Mouse (Mus musculus): ENCODE data around the gene Nhsl2. TPM values are rescaled to one million over a fixed set of nuclear protein-coding genes. Genes with fewer than 3 reads are reported as not detected.
"Not testable (repeated sequence)": the region's sequence is repeated elsewhere in the genome, so short reads cannot be mapped to it uniquely, and the experiment has no call there.

The Nhsl2 gene
- polyA plus RNA-seq, 1 experiment from 2014 or later = 4.9 TPM

DNA sequence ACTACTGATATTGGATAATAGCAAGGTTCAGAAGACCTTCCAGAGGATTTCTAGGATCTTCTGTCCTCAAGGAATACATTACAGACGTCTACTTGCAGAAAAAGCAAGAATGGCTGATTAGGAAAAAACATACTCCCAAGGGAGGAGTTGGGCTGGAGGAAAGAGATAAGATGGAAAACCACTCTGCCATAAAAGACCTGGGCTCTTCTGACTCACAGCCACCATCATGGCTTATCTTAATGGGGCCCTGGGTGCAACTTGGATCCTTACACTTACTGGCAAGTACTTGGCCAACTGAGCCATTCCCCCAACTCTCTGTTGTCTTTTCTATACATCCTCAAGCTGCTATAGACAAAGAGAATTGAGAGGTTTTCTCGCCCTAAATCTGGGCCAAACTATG is 254.6 kb downstream of the Nhsl2 start:
- H3K9me3 ChIP-seq (ENCODE audit: control insufficient read depth, low read length); H3K4me1 ChIP-seq (replicated peaks; ENCODE audit: control insufficient read depth, insufficient read depth, low read length); H3K4me3 ChIP-seq (replicated peaks; ENCODE audit: low read length); H3K4me2 ChIP-seq (ENCODE audit: low read length); H3K36me3 ChIP-seq (ENCODE audit: control insufficient read depth, insufficient read depth); H3K27ac ChIP-seq (ENCODE audit: low read length); H3K27me3 ChIP-seq (replicated peaks; ENCODE audit: control insufficient read depth, insufficient read depth, low read length); H3K9ac ChIP-seq (replicated peaks; ENCODE audit: low read depth, low read length); ATAC-seq: not testable (repeated sequence)
- 67% methylated on average over 2 of the region's 2 CpGs for WGBS

DNA sequence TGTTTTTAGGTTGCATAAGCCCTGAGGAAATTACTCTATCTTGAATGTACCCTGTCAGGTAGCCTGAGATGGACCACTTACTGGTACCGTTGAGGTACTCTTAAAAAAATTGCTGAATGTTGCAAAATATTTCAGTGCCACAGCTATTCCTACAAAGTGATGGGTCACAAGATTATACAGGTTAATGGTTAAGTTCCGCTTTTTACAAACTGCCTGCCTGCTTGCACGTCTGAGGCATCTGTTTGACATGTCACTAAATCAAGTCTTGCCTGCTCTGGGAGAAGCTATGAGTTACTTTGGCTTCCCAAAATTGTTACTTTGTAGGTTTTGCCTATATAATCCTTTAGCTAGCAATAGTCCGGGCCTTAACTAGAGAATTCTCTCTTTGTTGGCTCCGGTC is 260.2 kb downstream of the Nhsl2 start:
- H3K9ac ChIP-seq (replicated peaks; ENCODE audit: low read depth, low read length); H3K27me3 ChIP-seq (replicated peaks; ENCODE audit: control insufficient read depth, insufficient read depth, low read length); H3K36me3 ChIP-seq (ENCODE audit: control insufficient read depth, insufficient read depth); ATAC-seq; H3K4me3 ChIP-seq (replicated peaks; ENCODE audit: low read length); H3K9me3 ChIP-seq (ENCODE audit: control insufficient read depth, low read length); H3K4me1 ChIP-seq (replicated peaks; ENCODE audit: control insufficient read depth, insufficient read depth, low read length); H3K4me2 ChIP-seq (ENCODE audit: low read length); H3K27ac ChIP-seq (ENCODE audit: low read length): not testable (repeated sequence)
- 89% methylated on average over 5 of the region's 5 CpGs for WGBS

DNA sequence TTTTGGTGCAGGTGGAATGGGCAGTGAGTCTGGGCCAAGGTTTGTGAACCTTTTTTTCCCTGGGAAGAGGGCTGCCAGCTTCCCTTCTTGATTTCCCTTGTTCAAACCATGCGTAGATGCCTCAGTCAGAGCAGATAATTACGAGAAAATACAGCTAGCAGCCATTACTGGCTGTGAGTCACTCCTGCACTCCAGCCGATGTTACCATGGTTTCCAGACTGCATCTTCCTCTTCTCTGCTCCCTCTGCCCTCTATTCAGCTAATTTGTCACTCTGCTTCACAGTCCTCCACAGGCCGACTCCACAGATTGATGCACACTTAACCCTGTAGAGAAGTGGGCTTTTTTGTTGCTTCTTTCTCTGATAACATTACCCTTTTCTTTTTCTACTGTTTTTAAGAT is 266.5 kb downstream of the Nhsl2 start:
- ATAC-seq = no peak
- WGBS = 31% methylated on average over 4 of the region's 4 CpGs

GRCm38 (mm10) chrX:102119042-102119864 is 270.1 kb downstream of the Nhsl2 start, which contains the start of gene Pin4:
Pin4 (plus strand) TSS chrX:102119447.
- Histone ChIP-seq H3K9ac (replicated peaks; ENCODE audit: low read depth, low read length) (peak within 1 kb of the TSS; percentile 64), H3K4me1 (replicated peaks; ENCODE audit: control insufficient read depth, insufficient read depth, low read length) (peaks cover 4% of the 10 kb centered on the region), H3K36me3 (ENCODE audit: control insufficient read depth, insufficient read depth) (no peaks in the 10 kb centered on the region), H3K27me3 (replicated peaks; ENCODE audit: control insufficient read depth, insufficient read depth, low read length) (no peaks in the 10 kb centered on the region), H3K4me2 (ENCODE audit: low read length) (peak within 1 kb of the TSS; percentile 68), H3K9me3 (ENCODE audit: control insufficient read depth, low read length) (no peaks in the 10 kb centered on the region), H3K4me3 (replicated peaks; ENCODE audit: low read length) (peak within 1 kb of the TSS; percentile 62), H3K27ac (ENCODE audit: low read length) (peak within 1 kb of the TSS; percentile 72; the same call in 1 of the 2 replicates)
- ATAC-seq = peak; percentile 99
- WGBS = 13% methylated on average over 30 of the region's 30 CpGs

More for the DNA sequence above, 266.5 kb downstream of the Nhsl2 start:
- Histone ChIP-seq H3K4me3 (replicated peaks; ENCODE audit: low read length) (no peak overlapping the region), H3K4me2 (ENCODE audit: low read length) (no peak overlapping the region), H3K9me3 (ENCODE audit: control insufficient read depth, low read length) (no peaks in the 10 kb centered on the region), H3K4me1 (replicated peaks; ENCODE audit: control insufficient read depth, insufficient read depth, low read length) (peaks cover 4% of the 10 kb centered on the region), H3K9ac (replicated peaks; ENCODE audit: low read depth, low read length) (no peak overlapping the region), H3K36me3 (ENCODE audit: control insufficient read depth, insufficient read depth) (no peaks in the 10 kb centered on the region), H3K27ac (ENCODE audit: low read length) (peak overlapping the region; percentile 56), H3K27me3 (replicated peaks; ENCODE audit: control insufficient read depth, insufficient read depth, low read length) (no peaks in the 10 kb centered on the region; the same call in 1 of the 2 replicates)

- Histone ChIP-seq H3K4me2 (ENCODE audit: low read length) (no peak overlapping the region), H3K27me3 (replicated peaks; ENCODE audit: control insufficient read depth, insufficient read depth, low read length) (no peaks in the 10 kb centered on the region), H3K36me3 (ENCODE audit: control insufficient read depth, insufficient read depth) (no peaks in the 10 kb centered on the region), H3K27ac (ENCODE audit: low read length) (no peak overlapping the region), H3K4me1 (replicated peaks; ENCODE audit: control insufficient read depth, insufficient read depth, low read length) (peaks cover 4% of the 10 kb centered on the region), H3K4me3 (replicated peaks; ENCODE audit: low read length) (no peak overlapping the region), H3K9me3 (ENCODE audit: control insufficient read depth, low read length) (no peaks in the 10 kb centered on the region), H3K9ac (replicated peaks; ENCODE audit: low read depth, low read length) (no peak overlapping the region)
- WGBS = 88% methylated on average over 2 of the region's 2 CpGs
- no peak for ATAC-seq
These were observed 272.1 kb downstream of the Nhsl2 start for GRCm38 (mm10) chrX:102121321-102121720.

DNA sequence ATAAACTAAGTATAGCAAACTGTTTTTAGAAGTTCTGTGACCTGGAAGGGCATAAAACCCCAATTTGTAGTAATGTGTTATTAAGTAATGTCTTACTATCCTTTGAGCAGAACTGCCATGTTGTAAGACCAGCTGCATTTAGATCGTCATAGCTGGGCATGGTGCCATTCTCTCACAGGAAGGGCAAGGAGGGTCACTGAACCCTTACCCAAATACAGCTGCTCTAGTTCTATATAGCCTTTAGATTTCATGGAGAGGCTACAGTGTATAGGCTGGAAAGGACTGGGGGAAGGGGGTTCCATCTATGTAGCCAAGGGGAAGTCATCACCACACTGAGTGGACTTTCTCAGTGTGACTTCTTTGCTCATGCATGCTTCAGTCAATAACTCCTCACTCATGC is 292.0 kb downstream of the Nhsl2 start:
- Histone ChIP-seq H3K4me2 (ENCODE audit: low read length) (no peak overlapping the region), H3K4me3 (replicated peaks; ENCODE audit: low read length) (no peak overlapping the region), H3K27ac (ENCODE audit: low read length) (no peak overlapping the region), H3K9ac (replicated peaks; ENCODE audit: low read depth, low read length) (no peak overlapping the region), H3K27me3 (replicated peaks; ENCODE audit: control insufficient read depth, insufficient read depth, low read length) (no peaks in the 10 kb centered on the region), H3K9me3 (ENCODE audit: control insufficient read depth, low read length) (no peaks in the 10 kb centered on the region), H3K36me3 (ENCODE audit: control insufficient read depth, insufficient read depth) (no peaks in the 10 kb centered on the region), H3K4me1 (replicated peaks; ENCODE audit: control insufficient read depth, insufficient read depth, low read length) (no peaks in the 10 kb centered on the region)
- 77% methylated on average over 1 of the region's 1 CpGs for WGBS
- ATAC-seq = no peak

Small RNA genes within 50 kb of the gene (microRNA-seq; reads per million reads assigned to microRNA genes)
- gene Gm27843 = not detected

Other genes with a start within 250 kb of the Nhsl2 start
- gene Ogt, start 209.3 kb upstream of the Nhsl2 start, polyA plus RNA-seq (2015; fragmentation: Nextera tagmentation; extraction: Ambion mirVana) = 258 and 285 TPM in 2 replicates
- gene Cxcr3, start 115.1 kb upstream of the Nhsl2 start, polyA plus RNA-seq (2015; fragmentation: Nextera tagmentation; extraction: Ambion mirVana) = 0.22 TPM in 1 of 2 replicates, not detected in the other
- not detected in 2 replicates for gene Gm4779, start 55.0 kb upstream of the Nhsl2 start, polyA plus RNA-seq (2015; fragmentation: Nextera tagmentation; extraction: Ambion mirVana)
- gene 8030474K03Rik, start 54.7 kb upstream of the Nhsl2 start, polyA plus RNA-seq (2015; fragmentation: Nextera tagmentation; extraction: Ambion mirVana) = 0.22 TPM in 1 of 2 replicates, not detected in the other
- gene Rtl5, start 221.9 kb downstream of the Nhsl2 start, polyA plus RNA-seq (2015; fragmentation: Nextera tagmentation; extraction: Ambion mirVana) = 4.5 and 10.4 TPM in 2 replicates

Data from forebrain, embryonic 16.5 days (tissue).